Mouse (Mus musculus) limb, embryonic 11.5 days (tissue): ENCODE data around the gene Hoxd12. TPM values are rescaled to one million over a fixed set of nuclear protein-coding genes. Genes with fewer than 3 reads are reported as not detected.

Experiments
- ATAC-seq: fragments of 200-750 bp; cut with Nextera tagmentation; 2 replicates; pipeline ENCODE4 v1.8.0; 2017; ENCODE audit warnings: low read depth; ENCODE audit not compliant: insufficient number of reproducible peaks, low FRiP score, low TSS enrichment
- DNase-seq: peaks from one replicate; pipeline ENCODE4 v3.0.0-alpha.2; 2015; ENCODE audit warnings: low spot score
- H3K27ac ChIP-seq: fragments of 300-500 bp; sonication (generic); replicated peaks from 2 replicates; pipeline ENCODE4 v1.5.1; 2014; ENCODE audit warnings: low read depth, mild to moderate bottlenecking, low read length
- H3K27me3 ChIP-seq: fragments of 300-500 bp; sonication (generic); 2 replicates; pipeline ENCODE4 v1.6.1; 2014; ENCODE audit warnings: mild to moderate bottlenecking, low read length, mixed read lengths; ENCODE audit not compliant: control insufficient read depth, insufficient read depth
- H3K36me3 ChIP-seq: fragments of 300-500 bp; sonication (generic); 2 replicates; pipeline ENCODE4 v1.6.1; 2014; ENCODE audit warnings: mild to moderate bottlenecking, low read length, moderate library complexity, mixed read lengths; ENCODE audit not compliant: control insufficient read depth, insufficient read depth
- H3K4me1 ChIP-seq: fragments of 300-500 bp; sonication (generic); 2 replicates; pipeline ENCODE4 v1.6.1; 2014; ENCODE audit warnings: low read length, mixed read lengths; ENCODE audit not compliant: control insufficient read depth, insufficient read depth
- H3K4me2 ChIP-seq: fragments of 300-500 bp; sonication (generic); 2 replicates; pipeline ENCODE4 v1.6.1; 2014; ENCODE audit warnings: low read depth, mild to moderate bottlenecking, moderate library complexity; ENCODE audit not compliant: severe bottlenecking
- H3K4me3 ChIP-seq: fragments of 300-500 bp; sonication (generic); 2 replicates; pipeline ENCODE4 v1.5.1; 2014; ENCODE audit warnings: low read depth, low read length
- H3K9ac ChIP-seq: fragments of 300-500 bp; sonication (generic); 2 replicates; pipeline ENCODE4 v1.6.1; 2014; ENCODE audit warnings: mild to moderate bottlenecking, low read length
- H3K9me3 ChIP-seq: fragments of 300-500 bp; sonication (generic); 2 replicates; pipeline ENCODE4 v1.6.1; 2016; ENCODE audit warnings: low read length; ENCODE audit not compliant: control insufficient read depth
- WGBS: fragments of 180-500 bp; shearing (Covaris S2); extraction: QIAGEN DNeasy Blood & Tissue Kit; methylation state at CpG from one replicate; pipeline ENCODE4 v1.1.7; 2014; 5-methylcytosine and 5-hydroxymethylcytosine counted together
- polyA plus RNA-seq: library from polyadenylated mRNA; unstranded; fragments of >200 nt; fragmentation: Nextera tagmentation; extraction: Ambion mirVana; gene quantifications from 2 replicates; pipeline ENCODE4 v1.2.1, GENCODE M21; 2014

The Hoxd12 gene
- polyA plus RNA-seq, 1 experiment from 2014 or later = 80.7 TPM

- H3K27ac ChIP-seq = peak overlapping the region; percentile 99
- H3K9me3 ChIP-seq = no peaks in the 10 kb centered on the region
- WGBS = 1% methylated on average over 26 of the region's 26 CpGs
- H3K36me3 ChIP-seq = no peaks in the 10 kb centered on the region
- DNase-seq (peak; percentile 66), ATAC-seq (no peak)
- no peaks in the 10 kb centered on the region for H3K27me3 ChIP-seq
- peak overlapping the region; percentile 92 for H3K4me2 ChIP-seq
- peak overlapping the region; percentile 55 for H3K4me3 ChIP-seq
- peak overlapping the region; percentile 96 for H3K9ac ChIP-seq
- H3K4me1 ChIP-seq = peaks cover 33% of the 10 kb centered on the region
Measured at GRCm38 (mm10) chr2:74703720-74704392, 29.0 kb downstream of the Hoxd12 start.

- Histone ChIP-seq H3K9ac (peak within 1 kb of the TSS; percentile 96), H3K4me1 (peaks cover 31% of the 10 kb centered on the region), H3K4me2 (peak within 1 kb of the TSS; percentile 92), H3K27me3 (no peaks in the 10 kb centered on the region), H3K9me3 (no peaks in the 10 kb centered on the region), H3K27ac (peak within 1 kb of the TSS; percentile 99), H3K4me3 (peak within 1 kb of the TSS; percentile 55), H3K36me3 (no peaks in the 10 kb centered on the region)
- ATAC-seq (0 out of 2 replicates have a peak, but pooled peaks have one; percentile 18), DNase-seq (peak; percentile 88)
- WGBS = under 1% methylated on average over 40 of the region's 52 CpGs
Measured at GRCm38 (mm10) chr2:74704393-74704998, 29.7 kb downstream of the Hoxd12 start, which contains the start of gene Hoxd8. Hoxd8 (plus strand) TSS chr2:74704615.

DNA sequence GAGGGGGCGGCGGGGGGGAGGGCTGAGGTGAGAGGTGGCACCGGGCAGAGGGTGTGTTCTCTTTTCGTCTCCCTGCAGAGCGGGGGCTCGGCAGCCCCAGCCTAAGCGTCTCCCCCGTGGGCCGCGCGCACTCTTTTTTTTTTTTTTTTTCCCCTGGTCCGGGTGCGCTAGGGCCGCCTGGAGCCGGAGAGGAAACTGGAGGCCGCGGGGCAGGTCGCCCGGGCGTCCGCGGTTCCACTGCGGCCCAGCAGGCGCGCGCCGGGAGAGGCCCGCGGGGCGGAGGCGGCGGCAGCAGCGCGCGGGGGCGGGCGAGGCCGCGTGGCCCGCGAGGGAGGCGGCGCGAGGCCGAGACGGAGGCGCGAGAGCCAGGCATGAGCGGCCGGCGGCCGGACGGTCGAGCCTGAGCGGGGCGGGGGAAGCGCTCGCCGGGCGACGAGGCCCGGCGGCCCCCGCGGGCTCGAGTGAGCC is 30.2 kb downstream of the Hoxd12 start:
- Histone ChIP-seq H3K4me2 (peak overlapping the region; percentile 92), H3K9me3 (no peaks in the 10 kb centered on the region), H3K4me1 (peaks cover 30% of the 10 kb centered on the region), H3K27ac (peak overlapping the region; percentile 99), H3K9ac (peak overlapping the region; percentile 96), H3K4me3 (peak overlapping the region; percentile 55), H3K36me3 (no peaks in the 10 kb centered on the region), H3K27me3 (no peaks in the 10 kb centered on the region)
- DNase-seq = no peak
- WGBS = 1% methylated on average over 45 of the region's 66 CpGs
- 0 out of 2 replicates have a peak, but pooled peaks have one; percentile 7 for ATAC-seq

- under 1% methylated on average over 74 of the region's 85 CpGs for WGBS
- 0 out of 2 replicates have a peak, but pooled peaks have one; percentile 5 for ATAC-seq
- H3K4me2 ChIP-seq = peak overlapping the region; percentile 92
- DNase-seq = peak; percentile 83
- H3K27me3 ChIP-seq = no peaks in the 10 kb centered on the region
- H3K9me3 ChIP-seq = no peaks in the 10 kb centered on the region
- peak overlapping the region; percentile 99 for H3K27ac ChIP-seq
- H3K4me1 ChIP-seq = peaks cover 28% of the 10 kb centered on the region
- peak overlapping the region; percentile 96 for H3K9ac ChIP-seq
- H3K4me3 ChIP-seq = peak overlapping the region; percentile 55
- no peaks in the 10 kb centered on the region for H3K36me3 ChIP-seq
Measured at GRCm38 (mm10) chr2:74705467-74706089, 30.8 kb downstream of the Hoxd12 start.

- peak overlapping the region; percentile 55 for H3K4me3 ChIP-seq
- H3K27ac ChIP-seq = peak overlapping the region; percentile 18; the same call in 1 of the 2 replicates
- H3K36me3 ChIP-seq = no peaks in the 10 kb centered on the region
- ATAC-seq (no peak), DNase-seq (peak; percentile 50)
- H3K9ac ChIP-seq = peak overlapping the region; percentile 96
- peak overlapping the region; percentile 92 for H3K4me2 ChIP-seq
- H3K27me3 ChIP-seq = no peaks in the 10 kb centered on the region
- H3K9me3 ChIP-seq = no peaks in the 10 kb centered on the region
- peaks cover 22% of the 10 kb centered on the region for H3K4me1 ChIP-seq
- WGBS = 1% methylated on average over 13 of the region's 13 CpGs
Measured at GRCm38 (mm10) chr2:74706393-74706960, 31.7 kb downstream of the Hoxd12 start.

DNA sequence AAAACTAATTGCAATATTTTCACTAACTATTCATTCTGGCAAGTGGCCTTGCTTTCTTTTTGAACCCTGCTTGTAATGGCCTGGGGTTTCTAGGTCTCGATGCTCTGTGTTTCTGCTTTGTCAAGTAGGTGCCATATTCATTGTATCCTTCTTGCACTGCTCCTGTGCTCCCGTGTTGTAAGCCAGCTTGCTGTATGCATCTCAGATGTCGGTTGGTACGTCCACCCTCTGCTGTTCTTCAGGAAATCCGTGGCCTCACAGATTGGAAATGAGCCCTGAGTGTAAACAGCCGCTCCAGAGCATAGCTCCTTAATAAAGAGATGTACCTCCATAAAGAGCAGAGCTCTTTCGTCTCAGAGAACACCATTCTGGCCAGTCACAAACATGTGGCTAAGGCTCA is 32.8 kb downstream of the Hoxd12 start:
- 5% methylated on average over 7 of the region's 7 CpGs for WGBS

DNA sequence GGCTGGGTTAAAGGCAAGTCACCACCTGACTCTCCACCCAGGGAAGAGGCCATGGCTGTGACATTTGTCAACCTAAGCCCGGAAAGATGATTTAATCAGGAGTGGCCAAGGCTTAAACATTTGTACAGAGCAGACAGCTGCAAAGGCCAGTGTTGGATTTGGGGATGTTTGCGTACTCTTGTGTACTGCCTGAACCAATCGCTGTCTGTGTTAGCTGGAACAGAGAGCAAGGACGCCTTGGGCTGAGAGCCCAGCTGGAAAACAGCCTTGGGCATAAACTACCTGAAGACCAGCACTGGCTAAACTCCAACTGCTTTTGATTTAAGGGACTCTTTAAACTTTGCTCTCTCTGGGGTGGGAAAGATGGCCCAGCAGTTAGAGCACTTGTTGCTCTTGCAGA is 33.9 kb downstream of the Hoxd12 start:
- Histone ChIP-seq H3K36me3 (no peaks in the 10 kb centered on the region), H3K4me1 (peaks cover 20% of the 10 kb centered on the region), H3K4me3 (no peak overlapping the region), H3K4me2 (peak overlapping the region; percentile 92), H3K9ac (peak overlapping the region; percentile 17; the same call in 1 of the 2 replicates), H3K27me3 (no peaks in the 10 kb centered on the region), H3K9me3 (no peaks in the 10 kb centered on the region), H3K27ac (no peak overlapping the region)
- ATAC-seq = no peak
- peak; percentile 44 for DNase-seq
- WGBS = 8% methylated on average over 4 of the region's 4 CpGs

More for the DNA sequence above, 32.8 kb downstream of the Hoxd12 start:
- Histone ChIP-seq H3K27ac (no peak overlapping the region), H3K36me3 (no peaks in the 10 kb centered on the region), H3K9ac (no peak overlapping the region; the same call in 1 of the 2 replicates), H3K4me1 (peaks cover 22% of the 10 kb centered on the region), H3K9me3 (no peaks in the 10 kb centered on the region), H3K4me2 (peak overlapping the region; percentile 92; the same call in 1 of the 2 replicates), H3K4me3 (peak overlapping the region; percentile 10), H3K27me3 (no peaks in the 10 kb centered on the region)
- ATAC-seq (no peak), DNase-seq (peak; percentile 47)
